Mouse (Mus musculus) hindbrain, embryonic 14.5 days (tissue): ENCODE measurements around the gene Lpar2. TPM values are rescaled to one million over a fixed set of nuclear protein-coding genes. Genes with fewer than 3 reads are reported as not detected.

ENCODE experiments used
- ATAC-seq: fragments of 200-750 bp; cut with Nextera tagmentation; 2 replicates; pipeline ENCODE4 v1.8.0; 2017; ENCODE audit warnings: moderate number of reproducible peaks, mild to moderate bottlenecking, moderate TSS enrichment, moderate library complexity; ENCODE audit not compliant: low FRiP score
- DNase-seq: peaks from one replicate; pipeline ENCODE4 v3.0.0-alpha.2; 2015; ENCODE audit warnings: low spot score
- H3K27ac ChIP-seq: fragments of 300-500 bp; sonication (generic); 2 replicates; pipeline ENCODE4 v1.5.1; 2014; ENCODE audit warnings: mild to moderate bottlenecking, moderate library complexity
- H3K27me3 ChIP-seq: fragments of 300-500 bp; sonication (generic); 2 replicates; pipeline ENCODE4 v1.6.1; 2014; ENCODE audit warnings: mild to moderate bottlenecking, low read length, mixed read lengths; ENCODE audit not compliant: control insufficient read depth, insufficient read depth
- H3K36me3 ChIP-seq: fragments of 300-500 bp; sonication (generic); replicated peaks from 2 replicates; pipeline ENCODE4 v1.6.1; 2014; ENCODE audit not compliant: control insufficient read depth, insufficient read depth
- H3K4me1 ChIP-seq: fragments of 300-500 bp; sonication (generic); replicated peaks from 2 replicates; pipeline ENCODE4 v1.6.1; 2014; ENCODE audit warnings: antibody characterized with exemption, low read length, mixed read lengths; ENCODE audit not compliant: control insufficient read depth, insufficient read depth
- H3K4me2 ChIP-seq: fragments of 300-500 bp; sonication (generic); replicated peaks from 2 replicates; pipeline ENCODE4 v1.6.1; 2014; ENCODE audit warnings: mild to moderate bottlenecking, moderate library complexity
- H3K4me3 ChIP-seq: fragments of 300-500 bp; sonication (generic); replicated peaks from 2 replicates; pipeline ENCODE4 v1.5.1; 2014; ENCODE audit warnings: mild to moderate bottlenecking, low read length
- H3K9ac ChIP-seq: fragments of 300-500 bp; sonication (generic); 2 replicates; pipeline ENCODE4 v1.6.1; 2014
- H3K9me3 ChIP-seq: fragments of 300-500 bp; sonication (generic); 2 replicates; pipeline ENCODE4 v1.6.1; 2016; ENCODE audit warnings: low read length; ENCODE audit not compliant: control insufficient read depth
- WGBS: fragments of 180-500 bp; shearing (Covaris S2); extraction: QIAGEN DNeasy Blood & Tissue Kit; methylation state at CpG from one replicate; pipeline ENCODE4 v1.1.7; 2014; 5-methylcytosine and 5-hydroxymethylcytosine counted together
- polyA plus RNA-seq: library from polyadenylated mRNA; unstranded; fragments of >200 nt; fragmentation: Nextera tagmentation; extraction: Ambion mirVana; gene quantifications from 2 replicates; pipeline ENCODE4 v1.2.1, GENCODE M21; 2014

Lpar2 gene
- polyA plus RNA-seq, 1 experiment from 2014 or later: 0.99 TPM

DNA sequence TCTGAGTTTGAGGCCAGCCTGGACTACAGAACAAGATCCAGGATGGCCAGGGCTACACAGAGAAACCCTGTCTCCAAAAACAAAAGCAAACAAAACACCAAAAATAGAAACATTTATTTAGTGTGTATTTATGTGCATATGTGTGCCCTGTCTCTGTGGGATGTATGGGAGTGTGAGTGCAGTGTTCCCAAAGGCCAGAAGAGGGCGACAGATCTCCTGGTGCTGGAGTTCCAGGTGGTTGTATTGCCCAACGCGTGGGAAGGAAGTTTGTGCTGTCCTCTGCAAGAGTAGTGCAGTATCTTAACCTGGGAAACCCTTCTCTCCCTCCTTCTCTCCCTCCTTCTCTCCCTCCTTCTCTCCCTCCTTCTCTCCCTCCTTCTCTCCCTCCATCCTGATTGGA lies 27.7 kb downstream of the Lpar2 start:
- no peak overlapping the region for H3K9ac ChIP-seq
- no peaks in the 10 kb centered on the region for H3K4me1 ChIP-seq
- DNase-seq: no peak

DNA sequence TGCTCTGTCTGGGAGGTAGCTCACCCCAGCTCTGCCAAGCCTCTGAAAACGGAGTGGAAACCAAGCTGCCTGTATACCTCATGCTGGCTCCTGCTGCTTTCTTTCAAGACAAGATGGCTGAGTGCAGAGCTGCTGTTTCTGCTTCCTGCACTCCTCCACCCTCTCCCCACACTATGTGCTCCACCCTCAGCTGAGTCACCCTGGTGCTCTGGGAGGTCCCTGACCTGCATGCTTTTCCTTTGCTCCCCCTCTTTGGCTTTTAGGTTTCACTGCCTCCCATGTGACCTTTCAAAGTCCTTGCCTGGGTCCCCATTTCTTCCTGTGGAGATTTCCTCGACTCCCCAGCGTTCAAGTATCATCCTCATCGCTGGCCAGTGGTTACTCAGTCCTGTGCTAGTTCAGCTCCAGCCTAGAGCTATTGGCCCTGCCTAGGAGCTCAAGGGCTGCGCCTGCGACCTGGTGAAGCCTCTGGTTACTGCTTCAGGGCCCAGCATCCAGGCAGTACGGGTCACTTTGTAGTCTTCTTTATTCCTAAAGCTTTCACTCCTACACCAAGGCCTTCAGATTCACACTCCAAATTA lies 28.8 kb downstream of the Lpar2 start:
- WGBS: 88% methylated on average over 7 of the region's 7 CpGs
- no peak overlapping the region for H3K27ac ChIP-seq
- no peaks in the 10 kb centered on the region for H3K9me3 ChIP-seq
- H3K4me3 ChIP-seq: no peak overlapping the region
- no peaks in the 10 kb centered on the region for H3K4me1 ChIP-seq
- H3K27me3 ChIP-seq: no peaks in the 10 kb centered on the region
- H3K36me3 ChIP-seq: no peaks in the 10 kb centered on the region
- H3K4me2 ChIP-seq: no peak overlapping the region
- DNase-seq (no peak), ATAC-seq (no peak)
- H3K9ac ChIP-seq: no peak overlapping the region

More for the DNA sequence above, 27.7 kb downstream of the Lpar2 start:
- no peak overlapping the region for H3K27ac ChIP-seq
- no peak overlapping the region for H3K4me3 ChIP-seq
- no peaks in the 10 kb centered on the region for H3K27me3 ChIP-seq
- H3K9me3 ChIP-seq: no peaks in the 10 kb centered on the region
- 43% methylated on average over 3 of the region's 3 CpGs for whole genome bisulfite sequencing
- ATAC-seq: no peak
- no peaks in the 10 kb centered on the region for H3K36me3 ChIP-seq
- no peak overlapping the region for H3K4me2 ChIP-seq

DNA sequence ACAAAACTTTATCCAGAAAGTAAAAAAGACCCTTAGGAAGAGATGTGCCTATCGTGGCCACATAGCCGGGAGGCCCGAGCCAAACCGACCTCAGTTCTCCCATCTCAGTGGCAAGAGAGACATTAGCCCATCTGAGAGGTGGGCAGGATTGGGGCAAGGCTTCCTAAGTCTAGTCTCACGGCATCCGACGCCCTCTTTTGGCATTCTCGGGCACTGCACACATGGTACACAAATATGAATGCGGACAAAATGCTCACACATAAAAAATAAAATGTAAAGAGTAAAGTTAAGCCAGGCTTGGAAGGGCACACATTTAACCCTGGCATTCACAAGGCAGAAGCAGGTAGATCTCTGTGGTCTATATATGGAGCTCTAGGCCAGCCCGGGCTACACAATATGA lies 31.6 kb downstream of the Lpar2 start:
- Histone ChIP-seq H3K9me3 (no peaks in the 10 kb centered on the region), H3K36me3 (0 out of 2 replicates have a peak, but pooled peaks cover under 1% of the 10 kb centered on the region), H3K4me1 (no peaks in the 10 kb centered on the region), H3K4me3 (no peak overlapping the region), H3K27me3 (no peaks in the 10 kb centered on the region), H3K4me2 (no peak overlapping the region), H3K9ac (no peak overlapping the region), H3K27ac (no peak overlapping the region)
- ATAC-seq (no peak), DNase-seq (no peak)
- WGBS: 94% methylated on average over 10 of the region's 10 CpGs

DNA sequence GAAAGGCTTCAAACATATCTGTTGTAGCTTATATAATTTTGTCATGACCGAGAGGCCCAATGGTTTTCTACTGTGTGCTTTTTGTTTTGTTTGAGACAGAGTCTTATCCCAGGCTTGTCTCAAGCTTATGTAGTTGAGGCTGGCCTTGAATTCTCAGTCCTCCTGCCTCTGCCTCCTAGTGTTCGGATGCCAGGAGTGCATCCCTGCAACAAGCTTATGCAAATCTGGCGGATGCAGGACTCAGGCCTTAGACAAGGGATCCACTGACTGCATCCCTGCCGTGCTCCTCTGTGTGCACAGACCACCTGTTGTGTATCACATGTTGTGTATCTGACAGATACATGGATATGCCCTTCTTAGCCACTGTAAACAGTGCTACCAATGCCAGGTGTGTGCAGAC lies 38.6 kb downstream of the Lpar2 start:
- Histone ChIP-seq H3K9ac (no peak overlapping the region), H3K4me2 (no peak overlapping the region), H3K27ac (no peak overlapping the region), H3K36me3 (peaks cover 33% of the 10 kb centered on the region; the same call in 1 of the 2 replicates), H3K27me3 (no peaks in the 10 kb centered on the region), H3K4me1 (no peaks in the 10 kb centered on the region), H3K4me3 (no peak overlapping the region), H3K9me3 (no peaks in the 10 kb centered on the region)
- 58% methylated on average over 4 of the region's 4 CpGs for whole genome bisulfite sequencing
- DNase-seq (no peak), ATAC-seq (no peak)

DNA sequence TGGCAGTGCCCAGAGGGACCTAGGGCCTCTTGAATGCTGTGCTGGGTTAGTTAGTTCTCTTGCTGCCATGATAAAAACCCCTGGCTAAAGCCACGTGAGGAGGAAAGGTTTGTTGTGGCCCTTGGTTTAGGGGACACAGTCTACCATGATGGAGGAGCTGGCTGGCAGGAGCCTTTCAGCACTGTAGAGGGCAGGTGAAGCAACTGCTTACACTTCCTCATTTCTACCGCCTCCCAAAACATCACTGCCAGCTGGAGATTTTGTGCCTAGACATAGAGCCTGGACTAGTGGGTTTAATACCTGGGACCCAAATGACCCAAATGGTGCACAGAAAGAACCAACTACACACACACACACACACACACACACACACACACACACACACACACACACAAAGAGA lies 39.0 kb downstream of the Lpar2 start:
- no peaks in the 10 kb centered on the region for H3K27me3 ChIP-seq
- H3K9me3 ChIP-seq: no peaks in the 10 kb centered on the region
- H3K4me1 ChIP-seq: no peaks in the 10 kb centered on the region
- no peak overlapping the region for H3K27ac ChIP-seq
- ATAC-seq: no peak
- no peak overlapping the region for H3K4me2 ChIP-seq
- WGBS: 74% methylated on average over 2 of the region's 2 CpGs
- no peak overlapping the region for H3K9ac ChIP-seq
- no peak for DNase-seq
- no peak overlapping the region for H3K4me3 ChIP-seq
- peaks cover 33% of the 10 kb centered on the region; the same call in 1 of the 2 replicates for H3K36me3 ChIP-seq

DNA sequence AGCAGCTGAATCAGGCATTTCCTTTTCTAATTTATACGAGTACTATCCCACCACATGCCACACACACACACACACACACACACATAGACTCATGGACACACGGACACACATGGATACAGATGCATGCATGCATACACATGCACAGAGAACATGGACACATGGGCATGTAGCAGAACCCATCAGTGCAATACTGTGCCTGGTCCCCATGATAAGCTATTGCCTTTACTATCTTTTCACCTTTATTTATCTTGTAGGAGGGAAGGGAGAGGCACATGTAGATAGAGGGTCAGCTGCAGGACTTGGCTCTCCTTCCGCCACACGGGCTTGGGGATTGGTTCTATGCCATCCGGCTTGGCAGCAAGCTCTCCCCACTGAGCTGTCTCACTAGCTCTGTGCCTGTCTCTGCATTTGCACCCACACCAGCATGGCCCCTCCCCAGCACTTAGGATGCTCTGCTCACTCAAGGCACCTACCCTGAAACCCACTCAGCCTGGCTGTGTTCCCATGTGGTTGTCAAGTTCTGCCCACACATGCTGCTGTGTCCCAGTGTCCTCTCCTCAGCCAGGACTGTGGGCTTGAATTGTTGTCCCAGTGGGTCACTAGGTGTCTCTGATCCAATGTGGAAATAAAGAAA lies 41.3 kb downstream of the Lpar2 start:
- whole genome bisulfite sequencing: 91% methylated on average over 5 of the region's 5 CpGs
- no peak overlapping the region for H3K4me3 ChIP-seq
- H3K9ac ChIP-seq: no peak overlapping the region
- H3K27me3 ChIP-seq: no peaks in the 10 kb centered on the region
- H3K36me3 ChIP-seq: peaks cover 33% of the 10 kb centered on the region; the same call in 1 of the 2 replicates
- ATAC-seq (no peak), DNase-seq (no peak)
- H3K27ac ChIP-seq: no peak overlapping the region
- H3K4me1 ChIP-seq: no peaks in the 10 kb centered on the region
- no peaks in the 10 kb centered on the region for H3K9me3 ChIP-seq
- H3K4me2 ChIP-seq: no peak overlapping the region

DNA sequence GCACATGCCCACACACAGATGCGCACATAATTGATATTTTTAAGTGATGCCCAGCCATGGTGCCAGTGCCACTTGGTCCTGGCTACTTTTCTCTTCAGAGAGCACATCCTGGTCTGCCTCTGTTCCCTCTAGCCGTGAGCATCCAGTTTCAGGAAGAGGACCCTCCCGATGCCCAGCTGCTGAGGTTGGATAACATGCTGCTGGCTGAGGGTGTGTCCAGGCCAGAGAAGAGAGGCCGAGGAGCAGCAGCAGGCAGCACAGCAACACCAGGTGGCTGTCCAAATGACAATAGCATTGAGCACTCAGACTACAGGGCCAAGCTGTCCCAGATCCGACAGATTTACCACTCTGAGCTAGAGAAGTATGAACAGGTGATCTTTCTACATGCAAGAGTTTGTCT lies 42.0 kb downstream of the Lpar2 start:
- H3K4me3 ChIP-seq: no peak overlapping the region
- no peak overlapping the region for H3K9ac ChIP-seq
- H3K27ac ChIP-seq: no peak overlapping the region
- H3K9me3 ChIP-seq: no peaks in the 10 kb centered on the region
- no peak overlapping the region for H3K4me2 ChIP-seq
- DNase-seq: no peak
- H3K27me3 ChIP-seq: no peaks in the 10 kb centered on the region
- WGBS: 79% methylated on average over 5 of the region's 5 CpGs
- ATAC-seq: no peak
- peaks cover 29% of the 10 kb centered on the region; the same call in 1 of the 2 replicates for H3K36me3 ChIP-seq
- H3K4me1 ChIP-seq: no peaks in the 10 kb centered on the region

DNA sequence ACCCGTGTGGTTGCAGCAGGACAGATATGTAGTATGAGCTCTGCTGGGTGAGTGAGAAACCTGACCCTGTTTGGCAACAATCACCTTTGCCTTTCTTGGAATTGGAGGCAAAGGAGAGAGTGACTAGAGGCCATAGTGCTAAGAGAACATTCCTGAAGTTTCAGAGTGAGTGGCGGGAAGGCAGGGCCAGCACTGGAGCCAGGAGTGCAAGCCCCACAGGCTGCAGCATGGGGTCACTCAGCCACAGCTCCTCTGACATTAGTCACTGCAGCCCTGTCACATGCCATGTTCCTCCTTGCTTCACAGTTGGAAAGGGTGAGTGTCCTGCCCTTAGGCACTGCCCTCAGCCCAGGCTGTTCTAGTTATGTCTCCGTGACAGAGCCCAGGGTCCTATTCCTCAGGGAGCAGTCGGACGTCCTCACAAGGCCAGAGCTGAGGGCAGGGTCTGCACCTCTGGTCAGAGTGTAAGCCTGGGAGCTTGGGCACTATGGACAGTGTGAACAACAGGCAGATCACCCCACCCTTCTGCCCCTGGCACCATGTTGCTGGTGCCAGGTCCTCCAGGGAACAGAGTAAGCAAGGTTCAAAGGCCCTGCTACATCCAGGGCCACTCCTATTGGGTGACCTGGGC lies 45.6 kb downstream of the Lpar2 start:
- DNase-seq: no peak
- ATAC-seq: no peak
- Histone ChIP-seq H3K9ac (no peak overlapping the region), H3K9me3 (no peaks in the 10 kb centered on the region), H3K27ac (no peak overlapping the region), H3K4me1 (no peaks in the 10 kb centered on the region), H3K4me2 (no peak overlapping the region), H3K27me3 (no peaks in the 10 kb centered on the region), H3K4me3 (no peak overlapping the region), H3K36me3 (peaks cover 26% of the 10 kb centered on the region)
- WGBS: 81% methylated on average over 5 of the region's 5 CpGs

DNA sequence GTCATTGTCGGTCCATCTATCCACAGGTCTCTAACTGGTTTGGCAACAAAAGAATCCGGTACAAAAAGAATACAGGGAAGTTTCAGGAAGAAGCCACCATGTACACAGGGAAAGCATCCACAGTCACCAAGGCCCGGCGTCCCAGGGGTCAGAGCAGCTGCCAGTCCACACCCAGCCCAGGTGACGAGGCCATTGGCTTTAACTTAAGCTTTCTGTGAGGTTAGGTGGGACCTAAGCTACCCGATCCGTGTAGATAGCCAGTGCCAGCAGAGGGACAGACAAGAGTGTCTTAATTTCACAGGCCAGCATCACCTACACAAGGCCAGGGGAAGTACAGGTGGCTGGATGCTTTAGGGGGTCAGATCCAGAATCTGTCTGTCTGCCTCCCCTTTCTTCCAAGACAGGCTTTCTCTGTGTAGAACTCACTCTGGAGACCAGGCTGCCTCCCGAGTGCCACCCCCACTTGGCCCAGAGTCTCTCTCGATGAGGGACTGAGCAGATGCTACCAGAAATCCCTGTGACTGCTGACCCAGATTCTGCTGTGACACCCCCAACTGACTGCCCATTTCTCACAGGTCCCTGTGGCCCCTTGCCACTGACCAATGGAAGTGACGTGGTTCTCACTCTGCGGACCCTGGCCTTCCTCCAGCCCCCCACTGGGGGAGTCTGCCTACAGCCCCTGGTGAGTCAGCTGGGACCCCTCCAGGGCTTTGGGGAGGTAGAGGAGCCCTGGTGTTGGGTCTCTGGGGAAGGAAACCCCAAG lies 48.0 kb downstream of the Lpar2 start:
- Histone ChIP-seq H3K27me3 (no peaks in the 10 kb centered on the region), H3K4me3 (no peak overlapping the region), H3K4me2 (no peak overlapping the region), H3K9me3 (no peaks in the 10 kb centered on the region), H3K36me3 (peaks cover 24% of the 10 kb centered on the region), H3K27ac (no peak overlapping the region), H3K9ac (no peak overlapping the region), H3K4me1 (no peaks in the 10 kb centered on the region)
- 85% methylated on average over 11 of the region's 11 CpGs for whole genome bisulfite sequencing
- DNase-seq (no peak), ATAC-seq (no peak)
